Mouse (Mus musculus) lung, postnatal 4 days (tissue): ENCODE data around the gene Ankrd33.

ENCODE experiments used
- DNase-seq, 2 experiments: peaks; one replicate each; pipeline ENCODE4 v3.0.0; 2021

Ankrd33 gene

DNA sequence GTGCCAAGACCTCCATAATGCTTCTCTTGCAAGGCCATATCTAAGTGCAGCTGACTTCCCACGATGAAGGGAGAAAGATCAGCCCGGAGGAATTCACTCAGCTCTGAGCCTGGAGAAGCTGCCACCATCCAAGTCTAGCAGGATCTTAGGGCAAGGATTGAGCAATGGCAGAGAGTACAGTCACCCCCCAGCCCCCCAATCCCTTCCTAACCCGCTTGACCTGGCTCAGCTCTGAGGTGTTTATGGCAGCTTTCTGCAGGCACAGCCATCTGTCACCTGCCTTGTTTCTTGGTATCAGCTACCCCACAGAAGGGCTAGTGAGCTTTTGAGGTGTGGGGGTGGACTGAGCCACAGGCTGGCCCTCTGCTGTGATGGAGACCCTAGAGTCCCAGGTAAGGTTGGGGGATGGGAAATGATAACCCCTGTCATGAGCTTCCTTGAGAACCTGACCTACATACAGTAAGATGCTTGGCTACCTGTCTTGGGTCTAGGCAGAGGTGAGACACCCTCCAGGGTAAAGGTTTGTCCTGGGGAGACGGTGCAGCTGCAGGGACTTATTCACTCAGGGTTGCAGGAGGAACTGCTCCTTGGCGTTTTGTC is at the start of gene Ankrd33:
Gene Ankrd33 (plus strand): TSS at position 245 of the 600 bp plus-strand sequence.
- no peak for DNase-seq

DNA sequence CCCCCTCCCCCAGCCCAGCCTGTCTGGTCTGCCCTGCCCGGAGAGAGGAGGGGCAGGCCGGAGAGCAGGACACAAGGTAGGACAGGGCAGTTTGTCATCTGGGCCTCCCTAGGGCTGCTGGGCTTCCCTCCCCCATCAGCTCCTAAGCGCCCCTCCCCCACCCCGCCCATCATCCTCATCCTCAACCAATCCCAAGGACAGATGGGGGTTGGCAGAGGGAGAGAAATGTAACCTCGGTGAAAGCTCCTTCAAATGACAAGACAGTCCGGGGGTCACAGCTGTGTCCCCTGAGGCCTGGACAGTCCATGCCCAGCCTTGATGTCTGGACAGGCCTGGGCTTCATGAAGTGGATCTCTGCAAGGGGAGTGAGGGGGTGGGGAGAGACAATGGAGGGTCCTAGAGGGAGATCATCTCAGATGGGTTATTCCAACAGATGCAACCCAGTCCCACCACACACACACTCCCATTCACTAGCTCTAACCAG is 49.1 kb upstream of the Ankrd33 start:
- DNase-seq = no peak

DNA sequence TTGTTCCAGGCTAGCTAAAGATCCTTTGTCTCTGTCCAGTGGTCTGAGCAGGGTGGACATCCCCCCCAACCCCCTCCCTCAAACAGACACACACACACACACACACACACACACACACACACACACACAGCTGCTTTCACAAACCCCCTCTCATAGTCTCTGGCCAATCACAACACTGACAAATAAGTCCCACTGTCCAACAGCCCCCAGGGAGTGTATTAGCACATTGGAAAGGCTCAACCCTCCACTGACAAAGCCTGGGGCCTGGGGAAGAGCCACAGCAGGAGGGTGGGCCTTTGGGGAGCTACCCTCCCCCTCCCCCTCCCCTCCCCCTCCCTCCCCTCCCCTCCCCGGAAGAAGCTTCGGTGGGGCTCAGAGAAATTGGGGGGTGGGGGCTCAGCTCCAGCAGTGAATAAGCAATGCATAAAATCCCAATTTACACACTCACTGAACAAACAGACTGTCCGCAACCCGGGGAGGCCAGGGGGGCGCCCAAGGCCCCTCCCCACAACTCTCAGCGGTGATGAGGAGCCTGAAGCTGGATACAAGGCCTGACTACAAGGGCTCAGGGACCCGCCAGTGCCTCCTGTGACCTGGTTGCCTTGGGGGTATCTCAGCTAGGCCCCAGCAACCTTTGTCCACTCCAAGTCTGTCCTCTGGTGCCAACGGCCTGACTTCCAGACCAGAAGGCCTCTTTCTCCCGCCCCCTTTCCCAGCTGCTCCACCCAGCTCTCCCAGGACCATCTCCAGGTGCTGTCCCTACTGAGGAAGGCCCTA is 48.4 kb upstream of the Ankrd33 start:
- no peak for DNase-seq

DNA sequence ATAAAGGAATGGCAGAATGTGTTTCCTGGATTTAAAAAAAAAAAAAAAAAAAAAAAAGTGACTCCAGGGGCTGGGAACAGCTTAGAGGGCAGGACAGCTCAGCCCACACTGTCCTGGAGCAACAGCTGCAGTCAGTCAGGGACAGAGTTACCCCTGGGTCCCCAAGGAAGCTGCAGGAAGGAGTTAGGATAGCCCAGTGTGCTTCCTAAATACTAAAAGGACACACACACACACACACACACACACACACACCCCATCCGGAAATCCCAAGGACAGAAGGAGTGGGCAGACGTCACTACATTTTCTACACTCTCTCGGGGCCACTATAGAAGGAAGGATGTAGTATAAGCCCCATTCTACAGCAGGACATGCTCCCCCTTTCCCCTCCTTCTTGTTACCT is 47.5 kb upstream of the Ankrd33 start:
- peak; percentile 41 to 73 for DNase-seq

DNA sequence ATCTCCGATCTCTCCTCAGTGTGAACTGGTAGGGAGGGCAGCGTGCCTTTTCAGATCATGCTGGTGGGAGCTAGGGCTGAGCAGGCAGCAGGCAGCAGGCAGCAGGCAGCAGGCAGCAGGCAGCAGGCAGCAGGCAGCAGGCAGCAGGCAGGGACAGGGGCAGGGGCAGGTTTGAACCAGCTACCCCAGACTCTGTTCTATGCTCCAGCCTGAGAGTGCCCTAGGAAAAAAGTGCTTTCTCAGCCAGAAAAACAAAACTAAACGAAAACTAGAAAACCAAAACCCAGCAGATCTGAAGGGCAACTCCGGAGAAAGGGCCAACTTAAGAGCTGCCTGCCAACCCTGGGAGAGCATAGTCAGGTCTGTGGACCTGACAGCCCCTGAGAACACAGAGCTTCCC is 46.9 kb upstream of the Ankrd33 start:
- no peak for DNase-seq

DNA sequence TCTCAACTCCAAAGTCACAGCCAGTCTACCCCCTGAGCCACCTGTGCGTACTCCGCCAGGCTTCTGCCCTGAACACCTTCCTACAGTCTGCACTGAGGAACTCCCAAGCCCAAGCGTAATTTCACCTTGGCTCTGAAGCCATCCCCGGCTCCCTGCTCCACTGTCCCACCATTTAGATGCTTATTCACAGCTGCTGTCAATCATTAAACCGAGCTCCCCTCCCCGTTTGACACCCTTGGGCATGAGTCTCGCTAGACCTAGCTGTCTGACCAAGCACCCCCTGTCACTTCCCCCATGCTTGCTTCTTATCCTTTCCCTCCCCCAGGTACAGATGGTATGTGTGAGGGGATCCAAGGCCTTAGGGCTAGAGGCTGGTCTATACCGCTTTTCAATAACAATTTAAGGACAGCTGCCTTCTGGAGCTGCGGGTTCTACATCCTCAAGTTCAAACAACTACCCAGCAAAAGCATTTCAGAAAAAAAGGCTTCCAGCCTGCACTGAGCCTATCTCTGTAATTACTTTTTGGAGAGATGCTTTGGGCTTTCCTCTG is 45.8 kb upstream of the Ankrd33 start:
- no peak for DNase-seq

DNA sequence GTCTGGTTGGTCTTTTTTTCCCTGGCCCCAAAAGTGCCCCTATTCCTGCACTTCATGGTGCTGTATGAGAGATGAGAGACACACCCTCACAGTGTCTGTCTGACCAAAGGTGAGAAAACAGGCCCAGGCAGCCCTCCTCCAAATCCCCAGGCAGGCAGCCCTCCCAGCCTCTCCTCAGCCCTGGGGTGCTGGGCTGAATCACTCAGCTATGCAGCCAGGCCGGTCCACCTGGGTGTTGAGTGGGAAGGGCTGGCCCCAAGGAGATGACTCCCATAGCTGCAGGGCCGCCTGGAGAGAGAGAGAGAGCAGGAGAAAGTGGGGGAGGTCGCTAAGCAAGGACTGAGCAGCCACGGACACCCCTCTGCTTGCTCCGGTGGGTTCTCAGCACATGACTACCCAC is 44.8 kb upstream of the Ankrd33 start:
- DNase-seq = peak; percentile 70 to 81

DNA sequence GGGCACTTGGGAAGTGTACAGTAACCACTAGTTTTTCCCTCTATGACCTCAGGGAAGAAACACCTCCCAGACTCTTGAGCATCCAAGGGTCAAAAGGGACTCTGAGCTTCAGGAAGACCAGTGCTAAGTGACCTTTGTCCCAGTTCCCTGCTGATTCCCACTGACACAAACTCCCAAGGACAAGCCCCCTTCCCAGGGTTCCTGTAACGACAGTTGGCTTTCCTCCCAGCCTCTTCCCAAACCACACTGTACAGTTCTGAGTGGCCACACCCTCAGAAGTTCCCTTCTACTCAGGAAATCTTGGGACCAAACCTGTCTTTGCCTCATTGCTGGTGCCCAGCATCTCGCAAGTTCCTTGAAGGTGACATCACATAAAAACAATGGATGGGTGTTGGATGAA is 42.8 kb upstream of the Ankrd33 start:
- DNase-seq = no peak

DNA sequence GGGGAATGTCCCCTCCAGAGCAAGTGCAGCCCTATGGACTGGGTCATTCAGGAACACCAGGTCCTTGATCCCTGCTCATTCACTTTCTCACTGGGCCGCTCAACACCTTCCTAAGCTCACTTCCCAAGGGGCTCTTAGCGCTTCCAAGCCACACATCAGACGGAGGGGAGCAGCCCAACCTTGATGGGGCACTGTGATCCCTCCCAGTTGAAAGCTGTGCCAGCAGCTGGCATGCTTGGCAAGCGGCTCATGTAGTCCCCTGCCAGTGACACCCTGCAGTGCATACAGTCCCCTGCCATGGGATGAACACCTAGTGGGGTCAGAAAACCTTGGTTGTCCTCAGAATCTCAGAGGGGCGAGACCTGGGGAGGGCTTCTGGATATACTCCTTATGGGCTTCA is 41.5 kb upstream of the Ankrd33 start:
- DNase-seq = no peak

DNA sequence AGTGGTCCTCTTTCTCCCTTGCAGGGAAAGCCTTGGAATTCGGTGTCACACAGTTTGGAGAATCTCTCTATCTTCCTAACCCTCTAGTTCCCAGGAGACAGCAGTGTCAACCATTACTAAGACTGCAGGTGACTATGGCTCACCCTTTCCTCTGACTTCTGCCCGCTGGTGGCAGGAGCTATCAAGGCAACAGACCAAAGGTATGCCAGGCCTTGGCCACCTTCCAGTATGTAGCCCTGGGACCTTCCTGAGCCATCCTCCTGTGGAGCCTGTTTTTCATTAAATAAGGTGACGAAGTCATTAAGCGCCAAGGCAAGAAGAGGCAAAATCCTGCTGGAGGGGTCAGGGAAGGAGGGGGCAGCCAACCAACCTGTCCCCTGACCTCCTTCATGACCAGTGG is 40.4 kb upstream of the Ankrd33 start:
- DNase-seq = no peak

DNA sequence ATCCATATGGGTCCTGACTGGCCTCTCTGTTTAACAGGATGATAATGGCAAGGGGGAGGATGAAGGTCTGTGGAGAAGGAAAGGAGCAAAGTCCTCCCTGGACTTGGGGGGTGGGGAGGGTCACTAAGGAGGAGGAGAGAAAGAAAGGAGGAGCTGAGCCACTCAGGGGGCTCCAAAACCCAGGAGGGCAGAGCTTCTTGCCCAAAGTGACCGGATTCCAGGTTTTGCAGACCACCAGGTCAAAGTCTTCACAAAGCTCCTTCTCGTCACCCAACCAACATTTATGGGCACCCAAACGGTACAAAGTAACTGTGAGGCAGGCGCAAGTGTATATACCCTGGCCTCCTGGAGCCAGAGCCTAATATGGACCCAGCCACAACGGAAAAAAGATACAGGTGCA is 39.9 kb upstream of the Ankrd33 start:
- DNase-seq = no peak

DNA sequence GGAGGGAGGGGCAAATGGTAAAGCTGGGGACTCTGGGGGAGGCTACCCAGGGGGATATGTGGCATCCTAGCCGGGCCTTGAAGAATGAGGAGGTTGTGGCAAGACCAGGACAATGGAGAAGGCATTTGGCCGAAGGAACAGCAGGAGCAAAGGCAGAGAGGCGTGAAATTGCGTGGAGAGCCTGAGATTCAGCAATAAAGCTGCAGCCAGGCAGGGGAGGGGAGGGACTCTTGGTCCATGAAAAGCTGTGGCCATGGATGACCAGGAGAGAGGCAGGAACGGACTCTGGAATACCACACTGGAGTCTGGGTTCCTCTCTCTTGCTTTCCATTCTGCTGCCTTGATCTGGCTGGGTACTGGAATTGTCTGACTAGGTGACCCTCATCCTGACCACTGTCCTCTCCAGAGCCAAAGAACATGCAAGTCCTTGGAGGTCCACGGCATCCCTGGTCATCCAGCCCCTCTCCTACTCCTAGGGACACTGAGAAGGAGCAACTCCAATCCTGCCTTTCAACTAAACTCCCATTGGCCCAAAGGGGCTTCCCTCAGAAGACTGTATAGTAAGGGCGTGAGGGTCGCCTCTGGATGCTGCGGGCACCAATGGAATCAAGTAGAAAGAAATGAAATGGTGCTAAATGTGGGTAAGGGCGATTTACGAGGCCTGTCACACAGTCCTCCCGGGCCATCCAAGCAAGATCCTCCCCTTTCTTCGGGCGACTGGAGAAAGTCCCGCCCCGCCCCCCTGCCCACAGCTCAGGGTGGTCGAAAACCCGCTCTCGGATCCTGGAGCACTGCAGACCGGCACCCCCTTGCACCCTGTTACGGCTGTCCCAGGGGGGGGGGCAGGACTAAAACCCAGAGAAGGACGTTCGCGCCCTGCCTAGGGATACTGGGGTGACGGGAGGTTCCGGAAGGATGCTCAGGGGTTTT is 39.2 kb upstream of the Ankrd33 start:
- no peak for DNase-seq

DNA sequence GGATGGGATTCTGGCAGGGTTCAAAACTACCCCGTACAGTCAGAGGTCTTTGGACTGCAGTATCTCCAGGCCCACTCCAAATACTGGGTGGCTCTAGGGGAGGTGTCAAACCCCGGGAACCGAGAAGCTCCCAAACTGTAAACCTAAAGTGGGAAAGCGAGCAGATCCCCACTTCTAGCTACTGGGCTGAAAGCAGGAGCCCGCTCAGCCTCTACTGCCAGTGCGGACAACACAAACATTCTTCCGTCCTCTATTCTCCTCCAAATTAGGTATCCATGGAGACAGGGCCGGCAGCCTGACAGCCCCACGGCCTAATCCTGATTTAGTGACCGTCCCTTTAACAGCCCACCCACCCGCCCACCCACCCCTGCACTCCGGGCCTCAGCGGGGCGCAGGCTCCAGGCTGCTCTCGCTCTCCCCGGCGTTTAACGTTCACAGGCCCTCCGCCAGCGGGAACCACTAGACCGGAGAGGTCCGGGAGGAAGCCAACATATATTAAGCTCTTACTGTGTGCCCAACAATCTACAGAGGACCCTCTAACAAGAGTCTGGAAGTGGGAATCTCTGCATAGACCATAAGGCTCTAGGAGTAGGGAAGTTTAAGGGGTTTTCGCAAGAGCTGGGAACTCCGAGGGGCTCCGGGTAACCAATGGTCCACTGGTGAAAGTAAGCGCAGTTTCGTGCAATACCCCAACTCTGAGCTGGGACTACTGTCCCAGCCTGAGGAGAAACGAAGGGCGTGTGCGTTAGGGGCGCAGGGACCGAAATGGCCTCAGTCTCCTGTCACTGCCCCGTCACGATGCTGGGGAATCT is 38.3 kb upstream of the Ankrd33 start:
- DNase-seq = no peak

DNA sequence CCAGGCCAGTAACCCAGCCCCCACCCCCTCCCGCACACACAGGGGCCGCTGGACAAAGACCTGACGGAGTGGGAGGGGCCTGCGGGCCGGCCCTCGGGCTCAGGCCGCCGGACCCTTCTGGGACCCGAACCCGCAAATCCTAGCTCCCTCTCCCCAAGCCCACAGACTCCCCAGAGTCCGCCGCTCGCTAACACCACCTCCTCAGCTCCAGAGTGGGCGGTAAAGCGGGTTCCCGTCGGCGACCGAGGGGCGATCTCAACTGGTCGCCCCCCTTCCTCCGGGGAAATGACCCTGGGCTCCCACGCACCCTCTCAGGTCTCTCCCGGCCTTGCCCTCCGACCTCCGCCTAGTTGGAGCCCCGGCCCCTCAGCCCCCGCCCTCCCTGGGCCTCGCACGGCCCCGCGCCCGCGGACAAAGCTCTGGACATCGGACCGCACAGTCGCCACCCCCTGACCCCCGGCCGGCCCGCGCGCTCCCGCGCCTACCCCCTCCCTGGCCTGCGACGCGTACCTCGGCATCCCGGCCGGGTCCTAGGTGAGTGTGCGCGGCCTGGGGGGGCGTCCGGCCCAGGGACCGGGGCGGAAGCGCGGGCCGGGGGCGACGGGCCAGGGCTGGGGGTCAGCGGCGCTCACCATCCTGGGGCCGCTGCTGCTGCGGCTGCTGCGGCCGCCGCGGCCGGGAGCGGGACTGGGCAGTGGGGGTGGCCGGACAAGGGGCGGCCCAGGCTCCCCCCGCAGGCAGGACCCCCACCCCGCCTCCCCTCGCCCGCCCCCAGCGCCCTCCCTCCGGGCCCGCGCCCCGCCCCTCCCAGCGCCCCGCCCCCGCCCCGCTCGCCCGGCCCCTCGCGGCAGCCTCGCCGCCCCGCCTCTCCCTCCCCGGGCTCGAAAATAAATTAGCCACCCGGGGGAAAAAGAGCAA is 37.5 kb upstream of the Ankrd33 start, which contains the start of gene Fignl2:
Gene Fignl2 (minus strand): TSS at position 755 of the 918 bp plus-strand sequence.
- peak; percentile 53 to 70 for DNase-seq

DNA sequence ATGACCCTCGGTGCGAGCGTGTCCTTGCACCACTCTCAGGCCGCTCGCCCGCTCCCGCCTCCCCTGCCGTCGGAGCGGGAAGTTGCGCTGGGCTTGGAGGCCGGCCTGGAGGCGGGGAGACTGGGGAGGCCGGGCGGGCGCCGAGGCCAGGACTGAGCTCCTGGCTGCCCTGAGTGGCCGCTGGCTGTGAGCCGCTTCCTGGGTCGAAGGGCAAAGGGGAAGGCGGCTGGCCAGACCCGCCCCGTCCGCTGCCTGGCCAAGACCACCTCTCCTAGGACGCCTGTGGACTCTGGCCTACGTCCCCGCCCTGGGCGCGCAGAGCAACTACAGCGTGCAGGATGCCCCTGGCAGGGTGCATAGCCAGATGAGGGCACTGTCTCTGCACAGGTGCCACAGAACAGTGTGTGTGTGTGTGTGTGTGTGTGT is 36.8 kb upstream of the Ankrd33 start:
- DNase-seq = peak; percentile 92 to 97

DNA sequence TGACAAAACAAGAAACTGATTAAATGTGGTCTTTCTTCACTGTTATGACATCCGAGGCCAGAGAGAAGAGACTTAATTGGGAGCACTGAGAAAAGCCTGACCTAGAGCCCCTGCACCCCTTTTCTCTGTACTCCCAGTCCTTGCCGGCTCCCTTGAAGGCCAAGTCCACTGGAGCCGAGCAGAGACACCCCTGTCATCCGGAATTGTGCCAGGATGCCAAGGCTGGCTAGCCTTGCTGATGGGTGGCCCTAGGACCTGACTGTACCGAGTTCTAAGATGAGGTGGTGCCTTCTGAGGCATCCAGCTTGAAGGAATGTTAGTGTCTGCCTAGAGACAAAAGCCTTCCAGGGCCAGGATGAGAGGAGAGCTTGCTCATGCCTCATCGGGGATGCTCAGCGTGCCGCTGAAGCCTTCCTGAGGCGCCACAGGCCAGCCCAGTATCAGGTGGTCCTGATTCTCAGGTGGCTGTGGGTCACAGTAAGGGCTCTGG is 35.5 kb upstream of the Ankrd33 start:
- no peak for DNase-seq

DNA sequence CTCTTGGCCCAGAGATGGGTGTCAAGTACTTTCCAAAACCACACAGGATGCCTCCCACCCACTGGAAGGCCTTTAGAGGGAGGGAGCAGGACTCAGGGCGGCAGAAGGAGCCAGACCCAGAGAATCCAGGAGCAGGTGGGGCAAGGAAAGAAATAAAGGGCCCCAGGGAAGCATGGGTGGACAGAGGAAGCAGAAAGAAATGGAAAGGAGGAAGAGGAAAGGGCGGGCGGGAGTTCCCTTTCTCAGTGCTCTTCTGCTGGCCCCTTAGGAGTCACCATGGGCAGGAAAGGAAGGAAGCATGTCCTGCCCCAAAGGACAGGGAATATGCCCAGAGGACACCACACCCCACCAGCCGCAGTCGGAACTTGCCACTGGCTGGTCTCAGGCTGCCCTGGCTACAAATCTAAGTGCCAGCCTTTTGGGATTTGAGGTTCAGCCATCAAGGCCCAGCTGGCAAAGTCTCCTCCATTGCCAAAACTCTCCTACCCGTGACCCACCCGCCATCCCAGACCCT is 34.5 kb upstream of the Ankrd33 start:
- peak in 1 of 2 experiments; percentile 61 for DNase-seq

DNA sequence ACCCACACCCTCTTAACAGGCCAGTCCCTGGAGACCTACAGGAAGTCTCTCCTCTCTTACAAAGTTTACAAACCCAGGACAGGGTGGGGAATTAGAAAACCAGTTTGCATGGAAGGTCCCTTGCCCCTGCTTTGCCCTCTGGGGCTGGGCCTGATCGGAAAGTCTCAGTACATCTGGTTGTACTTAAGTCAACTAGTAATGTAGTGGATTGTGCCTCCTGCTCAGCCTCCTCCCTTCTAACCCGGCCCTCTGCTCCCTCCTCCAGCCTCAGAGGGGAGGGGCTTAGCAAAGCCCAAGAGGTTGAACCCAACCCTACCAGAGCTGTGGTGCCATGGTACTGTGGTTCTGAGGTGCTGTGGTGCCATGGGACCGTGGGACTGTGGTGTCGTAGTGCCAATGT is 33.3 kb upstream of the Ankrd33 start:
- DNase-seq = no peak

DNA sequence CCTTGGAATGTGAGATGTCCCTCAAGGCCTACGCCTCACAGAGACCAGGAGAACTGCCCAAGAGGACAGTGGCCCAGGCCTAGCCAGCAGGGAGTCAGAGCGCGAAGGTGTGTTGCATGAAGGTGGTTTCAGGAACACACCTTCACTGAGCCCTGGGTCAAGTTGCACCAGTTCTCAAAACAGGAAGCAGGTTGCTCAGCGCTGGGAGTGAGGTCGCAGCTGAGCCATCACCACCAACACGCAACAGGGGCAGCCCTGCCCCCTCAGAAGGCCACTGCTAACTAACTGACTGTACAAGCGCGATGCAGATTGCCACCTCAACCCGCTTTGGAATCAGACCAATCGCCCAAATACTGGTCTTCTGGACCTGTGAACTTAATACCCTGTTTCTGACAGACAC is 31.1 kb upstream of the Ankrd33 start:
- no peak for DNase-seq

DNA sequence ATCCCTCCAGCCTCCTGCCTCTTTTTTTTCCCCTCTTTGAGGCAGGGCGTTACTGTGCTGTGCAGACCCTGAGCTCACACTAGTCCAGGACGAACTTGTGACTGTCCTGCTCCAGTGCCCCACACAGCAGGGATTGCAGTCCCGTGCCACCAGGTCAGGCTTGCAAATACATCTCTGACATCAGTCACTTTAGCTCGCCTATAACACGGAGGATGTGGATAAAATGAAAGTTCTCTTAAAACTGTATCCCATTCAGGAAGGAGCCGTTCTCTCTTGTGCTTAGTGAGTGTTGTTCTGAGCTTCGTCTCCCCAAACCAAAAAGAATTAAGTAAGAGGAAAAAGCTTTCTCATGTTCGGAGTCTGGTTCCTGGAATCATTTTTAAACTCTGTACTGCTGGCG is 29.1 kb upstream of the Ankrd33 start:
- no peak for DNase-seq

DNA sequence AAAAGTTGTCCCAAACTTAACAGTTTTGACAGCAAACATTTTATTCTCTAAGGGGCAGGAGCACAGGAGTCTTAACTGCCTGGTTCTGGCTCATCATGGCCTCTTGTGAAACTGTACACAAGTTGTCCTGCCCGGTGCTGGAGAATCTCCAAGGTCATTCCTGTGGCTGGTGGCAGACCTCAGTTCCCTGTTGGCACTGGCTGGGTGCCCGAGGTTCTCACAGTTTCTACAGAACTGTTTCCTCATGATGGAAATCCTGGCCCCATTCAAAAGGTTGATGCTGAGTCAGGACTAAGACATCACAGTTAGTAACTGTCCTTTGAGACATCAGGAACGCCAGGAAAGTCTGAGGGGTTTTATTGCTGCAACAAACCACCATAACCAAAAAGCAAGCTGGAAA is 28.6 kb upstream of the Ankrd33 start:
- peak; percentile 55 to 66 for DNase-seq
